In the genomic region with DNA sequence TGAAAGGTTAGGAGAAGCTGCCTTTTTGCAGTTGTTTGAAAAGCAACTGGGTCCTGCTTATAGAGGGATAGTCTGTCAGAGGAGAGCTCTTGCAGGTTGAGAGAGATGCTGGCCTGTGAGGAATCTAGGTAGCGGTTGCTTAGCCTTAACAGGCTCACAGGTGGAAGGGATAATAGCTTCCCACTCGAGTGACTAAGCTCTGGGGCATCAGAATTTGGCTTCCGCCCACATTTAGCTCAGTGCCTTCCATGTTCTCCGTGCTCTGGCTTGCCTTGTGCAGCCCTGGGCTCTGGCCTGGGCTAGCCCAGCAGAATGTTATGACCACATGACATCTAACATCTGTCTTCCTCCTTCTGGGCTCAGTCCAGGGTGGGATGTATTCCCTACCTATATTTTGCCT, we compare ENCODE assay signal across 23 mouse cellular contexts.
DNase-seq lines count a peak whose midpoint lies in the region; ATAC-seq and TF ChIP-seq lines count a peak whose summit lies in the region.
"Had no signal": no experiment of that assay in that cellular context is flagged by ENCODE, and none has a peak within 500 bp of the region (broad histone marks: within the 10 kb centered on the region; RNA-seq: fewer than 3 reads in every experiment).

No protein-coding gene starts in this region.

- H3K9me3 ChIP-seq in kidney, embryonic 16.5 days (ENCODE audit: low read length): no peaks in the 10 kb centered on the region
- no peaks in the 10 kb centered on the region for H3K9me3 ChIP-seq in kidney, embryonic 15.5 days (replicated peaks)
- H3K9me3 ChIP-seq: heart, embryonic 13.5 days; limb, embryonic 12.5 days; liver, embryonic 12.5 days had no signal

- no peak overlapping the region for H3K27ac ChIP-seq in cerebellum, adult 2 months (ENCODE audit: insufficient read depth, low read length)
- H3K27ac ChIP-seq in kidney, embryonic 16.5 days (ENCODE audit: low read length): no peak overlapping the region
- H3K27ac ChIP-seq in kidney, embryonic 15.5 days: no peak overlapping the region
- H3K27ac ChIP-seq: heart, embryonic 13.5 days; limb, embryonic 12.5 days; liver, embryonic 12.5 days had no signal

- 47% methylated on average over 4 of the region's 4 CpGs for WGBS in cerebellum, adult 2 months
- 71% methylated on average over 4 of the region's 4 CpGs for WGBS in kidney, embryonic 16.5 days
- WGBS in kidney, embryonic 15.5 days: 70% methylated on average over 4 of the region's 4 CpGs

- H3K4me2 ChIP-seq in kidney, embryonic 16.5 days (replicated peaks; ENCODE audit: low read depth, low read length): no peak overlapping the region
- no peak overlapping the region for H3K4me2 ChIP-seq in kidney, embryonic 15.5 days
- H3K4me2 ChIP-seq: heart, embryonic 13.5 days; limb, embryonic 12.5 days; liver, embryonic 12.5 days; lung, embryonic 14.5 days had no signal

- no peak overlapping the region for H3K9ac ChIP-seq in kidney, embryonic 16.5 days (replicated peaks; ENCODE audit: low read length)
- no peak overlapping the region for H3K9ac ChIP-seq in kidney, embryonic 15.5 days
- H3K9ac ChIP-seq: forebrain, postnatal 0 days; heart, embryonic 13.5 days; limb, embryonic 12.5 days; liver, embryonic 12.5 days; lung, embryonic 14.5 days had no signal

- no peaks in the 10 kb centered on the region for H3K27me3 ChIP-seq in cerebellum, adult 2 months (ENCODE audit: control insufficient read depth, insufficient read depth, low read length)
- no peaks in the 10 kb centered on the region for H3K27me3 ChIP-seq in kidney, embryonic 16.5 days (ENCODE audit: insufficient read depth, low read length)
- H3K27me3 ChIP-seq in kidney, embryonic 15.5 days: no peaks in the 10 kb centered on the region
- H3K27me3 ChIP-seq: heart, embryonic 13.5 days; liver, embryonic 12.5 days had no signal

- TF ChIP-seq POLR2A in cerebellum, adult 2 months (IDR thresholded peaks at IDR 0.05; ENCODE audit: borderline replicate concordance, insufficient read depth, low read length): no peak

- no peaks in the 10 kb centered on the region for H3K36me3 ChIP-seq in kidney, embryonic 16.5 days (ENCODE audit: insufficient read depth, low read length)
- H3K36me3 ChIP-seq in kidney, embryonic 15.5 days: no peaks in the 10 kb centered on the region
- H3K36me3 ChIP-seq: heart, embryonic 13.5 days; limb, embryonic 12.5 days; liver, embryonic 12.5 days had no signal

- no peaks in the 10 kb centered on the region; the same call in none of the 2 replicates for H3K4me1 ChIP-seq in cerebellum, adult 2 months (ENCODE audit: control insufficient read depth, insufficient read depth, low read length)
- H3K4me1 ChIP-seq in kidney, embryonic 16.5 days (ENCODE audit: insufficient read depth, low read length): 0 out of 2 replicates have a peak, but pooled peaks cover 4% of the 10 kb centered on the region
- peaks cover 21% of the 10 kb centered on the region for H3K4me1 ChIP-seq in kidney, embryonic 15.5 days
- H3K4me1 ChIP-seq: liver, embryonic 12.5 days had no signal

- ATAC-seq in kidney, embryonic 16.5 days (ENCODE audit: low FRiP score, low TSS enrichment): 0 out of 2 replicates have a peak, but pooled peaks have one; percentile 12
- ATAC-seq in kidney, embryonic 15.5 days (replicated peaks; ENCODE audit: low FRiP score): no peak; the same call in 1 of the 2 replicates
- ATAC-seq: forebrain, postnatal 0 days; inflammation-experienced regulatory T-cells, adult 6 months; liver, embryonic 12.5 days; midbrain, embryonic 16.5 days had no signal

- no peak for TF ChIP-seq CTCF in cerebellum, adult 2 months (IDR thresholded peaks at IDR 0.05; ENCODE audit: borderline replicate concordance, insufficient read depth, low read depth, low read length)

- H3K4me3 ChIP-seq in cerebellum, adult 2 months (replicated peaks; ENCODE audit: insufficient read depth, low read depth, low read length): no peak overlapping the region
- no peak overlapping the region for H3K4me3 ChIP-seq in kidney, embryonic 16.5 days (ENCODE audit: low read length)
- no peak overlapping the region for H3K4me3 ChIP-seq in kidney, embryonic 15.5 days (replicated peaks)
- H3K4me3 ChIP-seq: heart, embryonic 13.5 days; limb, embryonic 12.5 days; liver, embryonic 12.5 days had no signal

- peak; percentile 24 to 49 for DNase-seq in cerebellum, adult 2 months
- DNase-seq in cerebellum, postnatal 4 days (ENCODE audit: low spot score in 2 of 2): no peak
- peak; percentile 17 for DNase-seq in Muller cell, postnatal 12 days (ENCODE audit: inconsistent ontology term)
- DNase-seq in cerebellum, postnatal 14 days: peak; percentile 39 to 40
- no peak for DNase-seq in kidney, postnatal 36 days
- DNase-seq: adrenal gland, adult 2 months; B cell, adult 2 months; embryo, embryonic 11 days; forebrain, postnatal 0 days; gastrocnemius, postnatal 10 days; heart, adult 18-20 months; kidney, adult 8-10 months; kidney, postnatal 4 days; lung, embryonic 14.5 days; lung, postnatal 36 days; thymus, postnatal 25 days had no signal

Comparison
In these comparisons a context has a peak if more than half of its experiments do, and no peak if none do; other contexts are left out.
1. DNase-seq: peak in cerebellum, adult 2 months (2 of 2), Muller cell, postnatal 12 days (single experiment) and cerebellum, postnatal 14 days (2 of 2); none in cerebellum, postnatal 4 days (0 of 2) and kidney, postnatal 36 days (0 of 2).